Comparison of ENCODE assay signal across 13 mouse cellular contexts in the genomic region with DNA sequence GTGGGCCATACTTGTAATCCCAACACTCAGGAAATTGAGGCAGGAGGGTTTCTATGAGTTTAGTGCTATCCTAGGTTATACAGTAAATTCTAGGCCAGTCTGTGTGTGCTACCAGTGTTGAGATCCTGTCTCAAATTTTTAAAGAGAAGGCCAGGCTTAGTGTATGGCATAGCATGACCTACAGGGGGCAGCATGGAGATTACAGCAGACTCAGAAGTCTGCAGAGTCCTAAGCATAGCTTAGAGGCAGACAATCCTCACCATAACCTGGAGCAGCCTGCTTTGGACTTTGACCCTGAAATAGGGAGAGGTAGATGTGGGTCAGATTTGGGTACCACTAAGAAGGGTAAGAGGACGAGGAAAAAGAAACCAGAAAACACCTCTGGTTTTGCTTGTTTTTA. TPM values are rescaled to one million over a fixed set of nuclear protein-coding genes. Genes with fewer than 3 reads are reported as not detected.
DNase-seq lines count a peak whose midpoint lies in the region; ATAC-seq and TF ChIP-seq lines count a peak whose summit lies in the region.
"Had no signal": no experiment of that assay in that cellular context is flagged by ENCODE, and none has a peak within 500 bp of the region (broad histone marks: within the 10 kb centered on the region; RNA-seq: fewer than 3 reads in every experiment).

No protein-coding gene starts in this region.

- H3K36me3 ChIP-seq in heart, adult 2 months (ENCODE audit: control insufficient read depth, insufficient read depth, low read length), result no peaks in the 10 kb centered on the region
- no peaks in the 10 kb centered on the region for H3K36me3 ChIP-seq in heart, embryonic 11.5 days (ENCODE audit: control insufficient read depth, insufficient read depth, low read length)
- no peaks in the 10 kb centered on the region for H3K36me3 ChIP-seq in midbrain, postnatal 0 days (ENCODE audit: insufficient read depth, low read length)
- H3K36me3 ChIP-seq in midbrain, embryonic 16.5 days (ENCODE audit: control insufficient read depth, insufficient read depth, low read length), result no peaks in the 10 kb centered on the region
- no peaks in the 10 kb centered on the region for H3K36me3 ChIP-seq in forebrain, embryonic 13.5 days (ENCODE audit: poor library complexity, severe bottlenecking)
- H3K36me3 ChIP-seq: embryonic facial prominence, embryonic 13.5 days had no signal

- no peaks in the 10 kb centered on the region for H3K9me3 ChIP-seq in heart, embryonic 11.5 days (replicated peaks; ENCODE audit: control insufficient read depth, low read length)
- H3K9me3 ChIP-seq in midbrain, postnatal 0 days (ENCODE audit: low read length), result no peaks in the 10 kb centered on the region
- no peaks in the 10 kb centered on the region for H3K9me3 ChIP-seq in midbrain, embryonic 16.5 days (replicated peaks; ENCODE audit: control insufficient read depth, low read length, poor library complexity, severe bottlenecking)
- H3K9me3 ChIP-seq in forebrain, embryonic 13.5 days (replicated peaks), result no peaks in the 10 kb centered on the region
- H3K9me3 ChIP-seq: embryonic facial prominence, embryonic 13.5 days had no signal

- H3K9ac ChIP-seq in heart, adult 2 months (ENCODE audit: low read depth, low read length), result no peak overlapping the region
- H3K9ac ChIP-seq in heart, embryonic 11.5 days (ENCODE audit: low read depth, low read length), result no peak overlapping the region
- H3K9ac ChIP-seq in midbrain, postnatal 0 days (replicated peaks; ENCODE audit: low read length, poor library complexity, severe bottlenecking), result no peak overlapping the region
- H3K9ac ChIP-seq in midbrain, embryonic 16.5 days (ENCODE audit: low read depth, low read length), result no peak overlapping the region
- no peak overlapping the region for H3K9ac ChIP-seq in forebrain, embryonic 13.5 days
- H3K9ac ChIP-seq: embryonic facial prominence, embryonic 13.5 days had no signal

- TF ChIP-seq EP300 in heart, adult 2 months (IDR thresholded peaks at IDR 0.05; ENCODE audit: insufficient read depth, low read depth, low read length), result no peak

- no peak overlapping the region for H3K4me3 ChIP-seq in heart, adult 2 months
- H3K4me3 ChIP-seq in heart, embryonic 11.5 days (ENCODE audit: low read depth, low read length), result no peak overlapping the region
- no peak overlapping the region for H3K4me3 ChIP-seq in midbrain, postnatal 0 days (ENCODE audit: low read depth, low read length)
- H3K4me3 ChIP-seq in midbrain, embryonic 16.5 days (ENCODE audit: low read depth, low read length), result no peak overlapping the region
- H3K4me3 ChIP-seq in forebrain, embryonic 13.5 days, result no peak overlapping the region
- H3K4me3 ChIP-seq: embryonic facial prominence, embryonic 13.5 days had no signal

- no peak for DNase-seq in heart, adult 2 months
- DNase-seq in midbrain, postnatal 0 days (ENCODE audit: low spot score), result peak; percentile 4
- DNase-seq in embryo, embryonic 11 days, result peak; percentile 31
- DNase-seq in thymus, postnatal 0 days (ENCODE audit: low spot score), result peak; percentile 39
- no peak for DNase-seq in right cerebral cortex, postnatal 4 days
- DNase-seq: heart, postnatal 36 days had no signal

- peak; percentile 38 for TF ChIP-seq CTCF in heart, adult 2 months (IDR thresholded peaks at IDR 0.05)
- TF ChIP-seq CTCF in midbrain, postnatal 0 days (IDR thresholded peaks at IDR 0.05), result 0 out of 2 replicates have a peak, but pooled peaks have one; percentile 16

- H3K27ac ChIP-seq in heart, adult 2 months, result no peak overlapping the region
- H3K27ac ChIP-seq in heart, embryonic 11.5 days (ENCODE audit: low read depth, low read length), result no peak overlapping the region
- H3K27ac ChIP-seq in midbrain, postnatal 0 days (ENCODE audit: low read depth, low read length), result no peak overlapping the region
- H3K27ac ChIP-seq in midbrain, embryonic 16.5 days (ENCODE audit: low read length), result no peak overlapping the region
- H3K27ac ChIP-seq in forebrain, embryonic 13.5 days, result no peak overlapping the region
- H3K27ac ChIP-seq: embryonic facial prominence, embryonic 13.5 days had no signal

- no peak overlapping the region for H3K4me2 ChIP-seq in heart, embryonic 11.5 days
- no peak overlapping the region for H3K4me2 ChIP-seq in midbrain, postnatal 0 days (ENCODE audit: low read depth, low read length, poor library complexity, severe bottlenecking)
- no peak overlapping the region for H3K4me2 ChIP-seq in midbrain, embryonic 16.5 days (ENCODE audit: low read length)
- no peak overlapping the region for H3K4me2 ChIP-seq in forebrain, embryonic 13.5 days
- H3K4me2 ChIP-seq: embryonic facial prominence, embryonic 13.5 days had no signal

- no peaks in the 10 kb centered on the region for H3K4me1 ChIP-seq in heart, adult 2 months (ENCODE audit: control insufficient read depth, insufficient read depth, low read length)
- H3K4me1 ChIP-seq in heart, embryonic 11.5 days (ENCODE audit: control insufficient read depth, insufficient read depth, low read length), result no peaks in the 10 kb centered on the region
- no peaks in the 10 kb centered on the region for H3K4me1 ChIP-seq in midbrain, postnatal 0 days (ENCODE audit: insufficient read depth, low read length)
- no peaks in the 10 kb centered on the region for H3K4me1 ChIP-seq in midbrain, embryonic 16.5 days (ENCODE audit: control insufficient read depth, insufficient read depth, low read length)
- H3K4me1 ChIP-seq in forebrain, embryonic 13.5 days, result no peaks in the 10 kb centered on the region
- H3K4me1 ChIP-seq: embryonic facial prominence, embryonic 13.5 days had no signal

- no peaks in the 10 kb centered on the region for H3K27me3 ChIP-seq in heart, adult 2 months (ENCODE audit: control insufficient read depth, insufficient read depth, low read length)
- H3K27me3 ChIP-seq in heart, embryonic 11.5 days (ENCODE audit: control insufficient read depth, insufficient read depth, low read length), result no peaks in the 10 kb centered on the region
- no peaks in the 10 kb centered on the region for H3K27me3 ChIP-seq in midbrain, postnatal 0 days (ENCODE audit: insufficient read depth, low read length)
- no peaks in the 10 kb centered on the region for H3K27me3 ChIP-seq in midbrain, embryonic 16.5 days (ENCODE audit: control insufficient read depth, insufficient read depth, low read depth, low read length)
- no peaks in the 10 kb centered on the region for H3K27me3 ChIP-seq in forebrain, embryonic 13.5 days
- H3K27me3 ChIP-seq: embryonic facial prominence, embryonic 13.5 days had no signal

- intact Hi-C loops in heart, adult 2 months (cut with DNase I), result no loop called here

- ATAC-seq in heart, embryonic 11.5 days (replicated peaks; ENCODE audit: insufficient number of reproducible peaks, low FRiP score, low TSS enrichment), result no peak
- ATAC-seq in midbrain, postnatal 0 days (ENCODE audit: low FRiP score), result no peak
- no peak for ATAC-seq in midbrain, embryonic 16.5 days
- ATAC-seq in forebrain, embryonic 13.5 days, result no peak

- no peaks in the 10 kb centered on the region for H3K79me2 ChIP-seq in heart, adult 2 months (replicated peaks; ENCODE audit: control insufficient read depth, insufficient read depth, low read length)

- no peak for TF ChIP-seq POLR2A in heart, adult 2 months (IDR thresholded peaks at IDR 0.05; ENCODE audit: insufficient read depth, low read depth, low read length)

- WGBS in heart, adult 2 months, result 83% methylated on average over 1 of the region's 1 CpGs
- 67% methylated on average over 1 of the region's 1 CpGs for WGBS in heart, embryonic 11.5 days (ENCODE audit: insufficient replicate concordance)
- WGBS in midbrain, postnatal 0 days, result 80% methylated on average over 1 of the region's 1 CpGs
- 86% methylated on average over 1 of the region's 1 CpGs for WGBS in midbrain, embryonic 16.5 days
- 70% methylated on average over 1 of the region's 1 CpGs for WGBS in forebrain, embryonic 13.5 days

RNA-seq across cellular contexts. Expression of gene Tmem92, which starts 8.7 kb away (rescaled TPM):
- total RNA-seq in heart, adult 2 months (2021), result not detected
- not detected in 2 replicates for polyA plus RNA-seq in heart, adult 2 months (2012; rRNA removed)
- polyA plus RNA-seq in heart, embryonic 11.5 days (2014; fragmentation: Nextera tagmentation; extraction: Ambion mirVana), result not detected in 2 replicates
- total RNA-seq in midbrain, postnatal 0 days (2014; rRNA removed), result not detected in 2 replicates
- polyA plus RNA-seq in midbrain, postnatal 0 days (2015; fragmentation: Nextera tagmentation; extraction: Ambion mirVana), result not detected in 2 replicates
- not detected in 2 replicates for polyA plus RNA-seq in midbrain, embryonic 16.5 days (2015; fragmentation: Nextera tagmentation; extraction: Ambion mirVana)
- 0.18 and 0.21 TPM in 2 replicates for polyA plus RNA-seq in thymus, postnatal 0 days (2015; fragmentation: Nextera tagmentation; extraction: Ambion mirVana)
- not detected in 2 replicates for polyA plus RNA-seq in forebrain, embryonic 13.5 days (2015; fragmentation: Nextera tagmentation; extraction: Ambion mirVana)
- total RNA-seq: heart, postnatal 36 days; layer of hippocampus, postnatal 10 days; monocyte, adult 5-6 weeks had no signal
- polyA plus RNA-seq: embryonic facial prominence, embryonic 13.5 days; liver, embryonic 16.5 days had no signal

RNA-seq across cellular contexts. Expression of gene Cdc34b, which starts 32.3 kb away (rescaled TPM):
- 1 to 10 TPM in 1 of 2 experiments, under 1 TPM in 1; 0.97 to 1.0 TPM for total RNA-seq in heart, adult 2 months (2021)
- polyA plus RNA-seq in heart, adult 2 months (2012; rRNA removed), result 0.12 TPM in 1 of 2 replicates, not detected in the other
- 0.13 TPM in 1 of 2 replicates, not detected in the other for polyA plus RNA-seq in heart, embryonic 11.5 days (2014; fragmentation: Nextera tagmentation; extraction: Ambion mirVana)
- total RNA-seq in midbrain, postnatal 0 days (2014; rRNA removed), result 1.1 TPM in 1 of 2 replicates, not detected in the other
- polyA plus RNA-seq in midbrain, postnatal 0 days (2015; fragmentation: Nextera tagmentation; extraction: Ambion mirVana), result 0.14 TPM in 1 of 2 replicates, not detected in the other
- polyA plus RNA-seq in midbrain, embryonic 16.5 days (2015; fragmentation: Nextera tagmentation; extraction: Ambion mirVana), result 0.15 TPM in 1 of 2 replicates, not detected in the other
- polyA plus RNA-seq in thymus, postnatal 0 days (2015; fragmentation: Nextera tagmentation; extraction: Ambion mirVana), result 0.12 TPM in 1 of 2 replicates, not detected in the other
- polyA plus RNA-seq in forebrain, embryonic 13.5 days (2015; fragmentation: Nextera tagmentation; extraction: Ambion mirVana), result not detected in 2 replicates
- total RNA-seq: monocyte, adult 5-6 weeks had no signal
- polyA plus RNA-seq: embryonic facial prominence, embryonic 13.5 days; liver, embryonic 16.5 days had no signal

Comparison
In these comparisons a context has a peak if more than half of its experiments do, and no peak if none do; other contexts are left out.
1. DNase-seq: peak in midbrain, postnatal 0 days (single experiment), embryo, embryonic 11 days (single experiment) and thymus, postnatal 0 days (single experiment); none in heart, adult 2 months (0 of 2) and right cerebral cortex, postnatal 4 days (single experiment).